Mouse (Mus musculus) 416B (cell line): ENCODE results near the gene Gm28047.
A peak's percentile ranks its signal among the peaks of the same experiment; 100 is the strongest.

Source experiments
- DNase-seq: peaks from one replicate; pipeline ENCODE4 v3.0.0; 2011; ENCODE audit warnings: low read depth

The Gm28047 gene

DNA sequence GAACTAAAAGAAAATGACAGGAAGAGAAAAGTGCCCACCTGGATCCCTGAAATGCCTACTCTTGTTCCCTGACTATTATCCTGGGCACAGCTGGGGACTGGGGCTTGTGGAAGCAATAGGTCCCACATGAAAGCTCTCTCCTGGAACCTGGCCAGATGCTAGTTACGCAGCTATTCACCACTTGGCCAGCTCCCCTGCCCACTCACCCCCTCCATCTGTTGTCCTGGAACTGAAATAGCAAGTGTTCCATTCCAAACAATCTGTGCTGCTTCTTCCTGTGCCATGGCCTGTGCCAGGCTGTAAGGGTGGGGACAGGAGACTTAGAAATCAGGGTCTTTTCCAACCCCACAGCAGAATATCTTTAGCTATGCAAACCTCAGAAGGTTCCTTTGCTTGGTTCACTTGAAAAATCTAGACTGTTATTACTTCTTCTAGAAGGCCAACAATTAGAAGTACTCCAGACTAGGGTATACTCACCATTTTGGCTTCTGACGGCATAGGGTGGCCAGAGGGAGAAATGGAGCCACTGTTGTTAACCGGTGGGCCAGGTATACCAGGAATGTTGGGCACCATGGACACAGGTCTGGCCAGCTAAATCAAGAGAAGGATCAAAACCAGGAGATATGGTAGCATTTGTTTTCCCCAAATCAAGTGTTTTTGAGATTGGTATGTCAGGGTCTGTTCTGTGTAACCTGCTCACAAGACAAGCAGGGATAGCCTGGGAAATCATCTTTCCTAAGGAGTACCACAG is 78.0 kb downstream of the Gm28047 start:
- no peak for DNase-seq

DNA sequence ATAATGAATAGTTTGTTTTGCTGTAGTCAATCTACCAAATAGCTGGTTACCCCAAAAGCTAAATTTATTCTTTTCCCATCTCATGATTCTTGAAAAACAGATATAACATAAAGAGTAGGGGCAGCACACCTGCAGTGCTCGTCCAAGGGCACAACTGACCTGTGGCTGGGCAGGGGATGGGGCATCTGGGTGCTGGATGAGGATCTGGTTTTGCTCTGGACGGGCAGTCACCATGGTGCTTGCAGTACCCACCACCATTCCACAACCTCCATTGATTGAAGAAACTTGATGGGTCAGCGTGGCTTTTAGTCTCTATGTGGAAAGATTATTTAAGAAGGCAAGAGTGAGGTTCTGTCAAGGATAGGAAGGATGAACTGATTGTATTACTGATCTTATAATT is 78.6 kb downstream of the Gm28047 start:
- no peak for DNase-seq

GRCm38 (mm10) chr15:102544801-102545200 is 80.1 kb downstream of the Gm28047 start:
- DNase-seq: no peak

DNA sequence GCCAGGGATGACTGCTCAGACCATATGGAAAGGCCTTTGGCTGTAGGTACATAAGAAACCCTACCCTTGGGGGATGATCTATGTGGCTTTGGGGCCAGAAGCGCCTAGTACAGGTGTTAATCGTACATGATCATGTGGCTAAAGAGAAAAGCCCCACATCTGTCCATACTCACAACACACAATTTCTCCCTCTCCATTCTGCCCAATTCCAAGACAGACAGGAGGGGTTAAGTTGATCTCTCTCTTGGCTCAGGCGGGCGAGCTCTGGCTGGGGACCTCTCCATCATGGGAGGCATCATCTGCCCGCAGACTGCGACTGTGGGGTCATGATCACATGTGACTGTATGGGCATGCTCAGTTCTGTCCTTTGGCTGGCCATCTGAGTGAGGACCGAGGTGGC is 90.9 kb downstream of the Gm28047 start:
- no peak for DNase-seq

DNA sequence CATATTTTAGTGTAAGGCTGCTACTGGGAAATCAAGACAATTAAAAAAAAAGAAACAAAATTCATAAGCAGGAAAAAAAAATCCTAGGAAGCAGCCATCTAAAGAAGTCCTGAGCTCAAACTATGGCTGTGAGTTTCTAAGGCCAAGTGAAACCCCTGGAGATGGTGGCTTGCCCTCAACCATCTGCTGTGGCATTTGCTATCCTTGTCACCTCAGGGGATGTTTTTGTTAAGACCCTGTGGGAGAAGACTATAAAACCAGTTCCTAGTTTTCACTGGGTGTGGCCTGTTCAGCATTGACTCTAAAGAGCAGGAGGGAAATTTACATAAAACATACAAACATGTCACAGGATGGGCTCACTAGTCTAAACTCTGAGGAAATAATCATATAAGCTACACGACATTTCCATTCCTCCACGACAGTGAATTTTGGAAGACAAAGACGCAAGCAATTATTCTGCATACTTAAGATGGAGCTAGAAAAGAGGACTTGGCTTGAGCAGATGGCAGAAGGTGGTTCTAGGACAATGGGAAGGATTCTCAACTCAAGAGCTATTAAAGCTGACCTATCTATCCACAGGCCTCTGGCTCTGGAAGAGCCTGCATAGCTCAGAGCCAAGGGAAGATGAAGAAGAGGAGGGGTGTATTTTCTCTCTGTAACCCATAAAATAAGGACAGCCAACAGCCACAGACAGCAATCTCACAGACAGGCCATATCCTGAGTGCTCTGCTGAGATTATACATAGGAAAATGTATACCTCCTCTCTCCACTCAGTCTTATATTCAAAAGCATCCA is 92.6 kb downstream of the Gm28047 start:
- DNase-seq: no peak

GRCm38 (mm10) chr15:102531586-102531985 is 93.3 kb downstream of the Gm28047 start:
- DNase-seq: no peak

DNA sequence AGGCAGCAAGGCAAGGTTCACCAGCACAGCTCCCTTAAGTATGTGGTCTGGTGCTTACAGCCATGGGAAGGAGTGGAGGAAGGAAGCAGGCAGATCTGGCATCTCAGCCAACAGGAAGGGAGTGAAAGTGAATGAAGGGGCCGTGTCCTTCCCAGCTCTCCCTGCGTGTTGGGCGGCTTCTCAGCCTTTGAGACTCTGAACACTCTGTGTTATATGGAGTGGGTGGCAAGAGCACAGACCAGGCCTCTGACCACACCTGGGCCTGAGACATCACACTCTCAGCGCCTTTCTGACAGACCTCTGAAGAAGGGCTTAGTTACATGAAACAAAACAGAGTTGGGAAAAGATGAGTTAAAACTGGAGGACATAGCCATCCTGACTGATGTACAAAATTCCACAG is 94.3 kb downstream of the Gm28047 start:
- no peak for DNase-seq

GRCm38 (mm10) chr15:102528396-102528795 is 96.5 kb downstream of the Gm28047 start:
- no peak for DNase-seq

DNA sequence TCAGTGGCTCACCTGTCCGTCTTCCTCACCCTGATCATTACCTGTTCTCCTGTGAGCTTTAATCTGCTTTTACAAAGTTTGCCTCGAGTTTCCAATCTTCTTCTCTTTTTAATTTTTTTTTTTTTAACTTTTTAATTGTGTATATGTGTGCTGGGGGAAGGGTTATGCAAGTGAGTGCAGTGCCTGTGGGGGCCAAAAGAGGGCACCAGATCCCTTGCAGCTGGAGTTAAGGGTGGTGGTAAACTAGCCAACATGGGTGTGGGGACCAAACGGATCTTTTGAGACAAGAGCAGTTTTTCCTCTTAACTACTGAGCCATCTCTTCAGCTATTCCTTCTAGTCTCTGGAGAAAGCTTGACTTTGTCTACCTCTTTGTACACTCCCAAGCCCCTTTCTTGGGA is 96.9 kb downstream of the Gm28047 start:
- peak; percentile 51 for DNase-seq

- no peak for DNase-seq
Observed at GRCm38 (mm10) chr15:102526111-102527002, 98.5 kb downstream of the Gm28047 start.

DNA sequence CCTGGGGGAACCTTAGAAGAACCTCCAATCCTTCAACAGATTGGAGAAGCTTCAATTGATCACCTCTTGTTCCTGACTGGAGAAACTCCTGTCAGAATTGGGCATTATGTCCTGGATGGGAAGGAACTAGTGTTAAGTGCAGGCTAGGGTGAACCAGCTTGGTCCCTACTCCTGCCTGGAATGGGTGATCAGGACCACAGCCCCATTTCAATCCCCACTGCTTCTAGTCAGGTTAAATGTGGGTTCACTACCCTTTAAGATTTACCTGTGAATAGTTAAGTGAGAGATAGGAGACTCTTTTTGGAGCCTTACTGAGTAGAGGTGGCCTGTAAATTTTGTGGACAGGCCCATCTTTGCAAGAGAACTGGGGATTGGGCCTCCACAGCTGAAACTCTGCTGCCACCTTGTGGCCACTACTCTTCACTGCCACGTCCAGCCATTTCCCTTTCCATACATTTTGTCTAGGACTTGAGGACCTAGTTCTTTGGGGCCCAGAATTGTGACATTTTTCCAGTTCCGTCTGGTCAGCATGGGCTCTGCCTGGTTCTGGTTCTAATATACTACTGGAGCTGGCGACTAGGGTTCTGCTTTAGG is 99.9 kb downstream of the Gm28047 start, which contains the start of gene Npff:
Gene Npff (minus strand): TSS at position 51 of the 594 bp plus-strand sequence.
- DNase-seq: peak; percentile 84

DNA sequence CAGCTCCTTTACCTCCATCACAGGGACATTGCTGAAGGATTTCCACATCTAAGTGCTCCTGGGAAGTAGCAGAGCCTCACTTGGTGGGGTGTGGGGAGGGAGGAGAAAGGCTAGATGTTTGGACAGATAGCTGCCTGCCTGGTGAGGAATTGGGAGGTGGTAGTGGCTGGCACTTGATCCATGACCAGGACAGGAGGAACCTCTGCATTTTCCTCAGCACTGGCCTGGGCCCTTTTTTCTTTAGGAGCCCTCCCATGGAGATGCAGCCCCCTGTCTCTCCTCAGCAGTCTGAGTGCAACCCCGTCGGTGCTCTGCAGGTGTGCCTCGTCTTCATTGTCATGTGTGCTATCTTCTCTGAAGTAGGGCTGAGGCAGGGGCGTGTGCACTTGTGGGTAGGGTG is 103.4 kb downstream of the Gm28047 start:
- no peak for DNase-seq

DNA sequence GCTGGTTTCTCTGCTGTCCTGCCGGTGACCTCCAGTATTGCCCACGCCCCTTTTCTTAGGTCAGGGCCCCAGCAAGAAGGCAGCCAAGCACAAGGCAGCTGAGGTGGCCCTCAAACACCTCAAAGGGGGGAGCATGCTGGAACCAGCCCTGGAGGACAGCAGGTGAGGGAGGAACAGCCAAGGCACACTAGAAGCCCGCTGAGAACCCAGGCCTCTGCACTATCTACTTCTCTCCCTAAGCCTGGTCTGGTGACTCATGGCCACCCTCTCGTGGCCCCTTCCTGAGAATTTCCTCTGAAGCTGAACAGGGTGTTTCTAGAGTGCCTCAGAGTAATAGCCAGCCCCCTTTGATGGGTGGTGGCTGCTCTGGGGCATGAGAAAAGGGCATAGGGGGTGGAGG is 104.5 kb downstream of the Gm28047 start:
- peak; percentile 81 for DNase-seq

- no peak for DNase-seq
Observed at GRCm38 (mm10) chr15:102519211-102520141, 105.4 kb downstream of the Gm28047 start.

DNA sequence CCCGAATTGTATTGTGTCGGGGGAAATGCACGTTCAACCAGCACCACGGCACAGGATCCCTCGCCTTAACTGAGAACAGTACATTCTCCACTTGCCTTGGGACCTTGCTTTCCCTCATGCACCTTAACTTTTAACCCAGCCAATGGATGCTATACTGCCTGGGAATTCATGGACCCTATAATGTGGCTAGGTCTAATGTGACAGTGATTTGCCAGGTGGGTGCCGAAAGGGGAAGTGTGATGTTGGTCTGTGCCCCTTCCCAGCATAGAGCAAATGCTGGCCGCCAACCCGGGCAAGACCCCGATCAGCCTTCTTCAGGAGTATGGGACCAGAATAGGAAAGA is 106.0 kb downstream of the Gm28047 start:
- DNase-seq: no peak

- DNase-seq: peak; percentile 100
Observed at GRCm38 (mm10) chr15:102517976-102518858, 106.7 kb downstream of the Gm28047 start, which contains the start of gene Tarbp2. Tarbp2 (plus strand) TSS chr15:102518192.

- no peak for DNase-seq
Observed at GRCm38 (mm10) chr15:102517631-102517975, 107.3 kb downstream of the Gm28047 start.

DNA sequence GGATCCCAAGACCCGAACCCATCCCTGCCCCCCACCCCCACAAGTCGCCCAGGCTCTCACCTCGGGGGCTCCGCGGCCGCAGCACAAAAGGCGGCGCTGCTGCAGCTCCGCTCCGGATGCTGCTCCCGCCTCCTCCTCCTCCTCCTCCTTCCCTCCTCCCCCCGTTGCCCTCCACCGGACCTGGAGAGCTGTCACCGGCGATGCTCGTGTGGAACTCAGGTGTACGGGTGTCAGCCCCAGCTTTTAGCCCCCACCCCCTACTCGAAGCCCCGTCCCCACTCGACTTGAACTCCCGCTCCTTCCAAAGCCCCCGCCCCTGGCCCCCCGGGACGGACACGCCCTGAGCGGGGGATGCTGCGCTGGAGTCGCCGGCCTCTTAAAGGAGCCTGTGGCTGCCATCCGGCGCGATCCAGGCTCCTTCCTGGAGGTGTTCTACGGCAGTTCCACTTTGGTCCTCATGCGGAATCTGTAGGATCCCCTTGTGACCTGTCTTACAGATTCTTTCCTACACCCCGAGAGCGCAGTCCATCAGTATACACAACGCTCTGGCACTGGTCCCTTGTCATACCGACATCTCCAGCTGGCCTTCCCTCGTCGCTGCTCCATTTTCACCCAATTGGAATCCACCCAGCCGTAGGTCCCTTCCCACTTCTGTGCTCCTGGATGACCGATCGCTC is 108.0 kb downstream of the Gm28047 start, which contains the start of gene Map3k12:
Gene Map3k12 (minus strand): TSS at position 337 of the 677 bp plus-strand sequence.
- DNase-seq: peak; percentile 65

DNA sequence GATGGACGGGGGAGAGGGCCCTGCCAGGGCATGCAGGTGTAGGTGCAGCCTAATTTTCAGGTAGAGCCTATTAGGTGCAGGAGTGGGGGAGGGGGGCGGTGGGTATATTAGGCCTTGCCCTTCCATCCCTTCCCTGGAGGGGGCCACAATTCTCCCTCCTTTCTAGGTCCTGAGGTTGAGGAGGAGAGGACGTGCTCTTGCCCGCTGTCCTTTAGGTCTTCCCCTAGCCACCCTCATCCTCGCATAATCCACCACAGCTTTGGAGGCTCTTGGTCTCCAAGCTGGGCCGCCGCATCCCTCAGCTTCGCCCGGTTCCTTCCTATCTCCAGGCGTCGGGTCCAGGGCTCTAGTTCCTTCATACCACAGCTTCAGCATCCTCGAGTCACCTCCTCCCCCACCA is 108.6 kb downstream of the Gm28047 start:
- no peak for DNase-seq
